Mouse (Mus musculus): ENCODE results near the gene Pip4k2c.

DNA sequence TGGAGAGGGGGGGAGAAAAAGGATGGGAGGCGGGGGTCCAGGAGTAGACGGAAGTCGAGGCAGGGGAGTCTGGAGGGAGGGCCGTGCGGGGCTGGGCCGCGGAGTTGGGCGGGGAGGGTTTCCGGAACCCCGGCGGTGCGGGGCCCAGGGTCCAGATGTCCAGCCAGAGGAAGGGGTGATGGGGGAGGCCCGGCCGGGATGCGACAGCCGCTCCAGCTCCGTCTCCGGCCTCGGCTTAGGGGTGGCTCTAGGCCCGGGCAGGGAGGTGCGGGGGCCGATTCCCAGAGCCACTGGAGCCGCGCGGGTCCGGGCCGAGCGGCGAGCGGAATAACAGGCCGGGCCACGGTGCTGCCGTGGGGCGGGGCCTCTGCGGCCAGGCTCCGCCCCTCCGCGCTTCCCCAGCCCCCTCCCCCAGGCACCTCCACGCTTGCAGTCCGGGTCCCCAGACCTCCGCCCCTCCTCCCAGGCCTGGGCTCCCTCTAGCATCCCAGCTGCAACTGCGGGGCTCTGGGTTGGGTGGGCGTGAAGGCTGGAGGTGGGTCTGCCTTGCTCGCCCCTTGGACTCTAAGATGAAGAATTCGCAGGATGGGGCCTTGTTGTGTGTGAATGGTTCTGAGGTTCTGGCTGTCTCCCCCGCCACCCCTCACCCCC is 22.8 kb downstream of the Pip4k2c start:
- TF ChIP-seq CTCF (IDR thresholded peaks at IDR 0.05; ENCODE audit: low read depth, low read length) (no peak), POLR2A (IDR thresholded peaks at IDR 0.05; ENCODE audit: insufficient read depth, low read length) (no peak), EP300 (IDR thresholded peaks at IDR 0.05; ENCODE audit: insufficient read depth, low read depth, low read length) (no peak)
